Mouse (Mus musculus): ENCODE measurements around the gene Gja8.

Gja8 gene

DNA sequence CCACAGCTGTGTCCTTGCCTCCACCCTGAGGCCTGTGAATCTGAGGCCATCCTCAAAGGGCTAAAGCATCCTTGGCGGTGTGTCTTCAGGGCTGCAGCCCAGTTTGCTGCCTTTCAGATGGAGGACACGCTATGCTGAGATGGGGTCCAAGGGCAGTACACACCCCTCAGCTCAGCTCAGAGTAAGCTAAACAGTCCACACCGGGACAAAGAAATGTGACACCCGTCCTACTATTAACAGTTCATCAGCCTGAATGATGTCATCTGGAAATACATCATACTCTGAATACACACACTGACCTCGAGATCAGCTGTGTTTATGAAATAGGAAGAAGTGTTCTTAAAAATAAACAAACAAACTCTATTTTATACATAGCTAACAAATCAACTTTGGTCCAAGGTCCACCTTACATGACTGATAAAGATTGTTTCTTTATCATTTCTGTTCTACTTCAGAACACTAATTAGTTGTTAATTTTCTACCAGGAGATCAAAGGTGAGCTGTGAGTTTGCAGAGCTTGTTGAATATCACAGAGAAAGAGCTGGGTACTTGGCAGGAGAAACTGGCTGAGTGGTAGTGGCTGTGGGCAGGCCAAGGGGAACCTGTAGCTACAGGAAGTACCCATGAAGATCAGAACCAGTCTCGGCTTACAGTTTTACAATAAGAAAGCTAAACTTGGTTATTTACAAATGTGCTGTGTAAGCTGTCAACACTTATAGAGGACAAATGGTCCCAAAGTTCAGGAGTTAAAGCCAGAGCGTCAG lies 50.8 kb downstream of the Gja8 start:
- no peak for DNase-seq

DNA sequence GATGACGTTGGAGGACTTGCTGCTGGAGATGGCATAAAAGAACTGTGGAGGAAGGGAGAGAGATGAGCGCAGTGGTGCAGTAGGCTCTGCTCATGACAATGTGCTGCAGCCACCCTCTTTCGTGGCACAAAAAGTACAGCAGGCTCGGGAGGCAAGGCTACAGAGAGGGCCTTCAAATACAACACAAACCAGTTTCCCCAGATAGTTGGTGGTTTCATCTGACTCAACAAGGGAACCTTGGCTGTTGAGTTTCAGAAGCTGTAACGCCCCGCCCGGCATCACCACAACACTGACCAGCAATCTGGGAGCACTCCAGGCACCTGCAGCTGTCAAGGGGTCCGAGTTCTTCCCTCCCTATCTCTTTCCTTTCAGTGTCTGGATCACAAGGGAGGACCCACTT lies 53.3 kb downstream of the Gja8 start:
- no peak for DNase-seq

DNA sequence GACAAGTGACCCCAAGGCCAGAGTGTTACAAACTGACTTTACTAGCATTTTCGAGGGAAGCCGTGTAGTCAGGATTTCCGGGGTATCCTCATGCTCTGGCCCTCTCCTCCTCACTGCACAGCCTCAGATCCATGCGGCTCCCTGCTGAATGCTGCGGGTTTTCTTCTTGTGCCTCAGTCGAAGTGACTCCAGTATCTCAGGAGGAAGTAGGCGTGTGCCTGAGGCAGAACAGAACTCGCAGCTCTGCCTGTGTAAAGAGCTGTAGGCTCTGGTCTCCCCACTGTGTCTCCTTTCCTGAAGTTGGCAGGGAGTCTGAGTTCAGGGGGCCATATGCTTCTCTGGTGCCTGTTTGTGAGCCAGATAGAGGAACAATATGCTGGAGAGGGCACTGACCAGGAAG lies 54.8 kb downstream of the Gja8 start:
- no peak for DNase-seq

DNA sequence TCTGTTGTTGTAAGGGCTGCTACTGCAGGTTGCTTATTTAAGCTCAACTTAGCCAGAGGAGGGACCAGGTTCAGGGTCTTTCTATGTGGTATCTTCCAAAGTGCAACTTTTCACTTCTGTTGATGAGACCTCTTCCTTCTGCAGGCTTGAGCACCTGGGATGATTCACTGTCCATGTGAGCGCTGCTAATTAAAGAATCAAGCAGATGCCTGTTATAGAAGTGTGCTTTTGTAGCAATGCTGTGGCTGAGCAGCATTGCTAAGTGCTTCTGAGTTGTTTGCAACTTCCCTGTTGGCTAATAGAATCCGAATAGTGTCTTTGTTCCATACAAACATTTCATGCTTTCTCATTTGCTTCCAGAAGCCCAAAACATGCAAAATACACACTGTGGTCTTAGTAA lies 55.5 kb downstream of the Gja8 start:
- no peak for DNase-seq

DNA sequence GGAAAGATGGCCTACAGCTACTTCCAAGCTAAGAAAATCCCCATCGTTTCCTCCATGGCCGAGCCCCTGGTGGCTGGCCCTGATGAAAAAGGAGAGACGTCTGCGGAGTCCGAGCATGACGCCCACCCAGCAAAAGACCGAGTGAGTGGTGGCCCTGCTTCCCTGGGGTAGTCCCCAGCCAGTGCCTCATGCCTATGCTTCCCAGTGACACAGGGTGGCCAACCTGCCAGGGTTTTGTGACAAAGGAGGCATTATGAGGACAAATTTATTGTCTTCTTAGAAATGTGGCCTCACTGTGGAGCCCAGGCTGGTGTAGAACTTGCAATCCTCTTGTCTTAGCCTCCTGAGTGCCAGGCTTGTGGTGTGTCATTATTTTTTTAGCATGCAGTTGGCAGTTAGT lies 56.7 kb downstream of the Gja8 start:
- DNase-seq, result no peak

DNA sequence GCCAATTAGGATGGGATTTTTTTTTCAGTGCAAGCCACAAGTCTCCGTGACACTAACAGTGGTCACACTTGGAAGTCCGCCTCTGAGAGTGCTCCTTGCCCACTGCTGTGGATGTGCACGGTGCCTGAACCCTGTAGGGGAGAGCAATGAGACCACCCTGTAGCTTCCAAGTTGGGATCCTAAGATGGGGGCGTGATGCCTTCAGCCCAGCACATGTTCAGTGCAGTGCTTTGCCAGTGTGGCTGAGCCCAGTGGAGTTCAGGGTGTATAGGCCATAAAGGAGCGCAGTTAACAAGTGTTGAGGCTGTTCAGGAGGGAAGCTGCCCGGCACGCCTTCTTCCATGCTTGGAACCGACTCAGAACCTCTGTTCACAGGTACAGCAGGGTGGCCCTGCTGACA lies 57.3 kb downstream of the Gja8 start:
- DNase-seq, result no peak

DNA sequence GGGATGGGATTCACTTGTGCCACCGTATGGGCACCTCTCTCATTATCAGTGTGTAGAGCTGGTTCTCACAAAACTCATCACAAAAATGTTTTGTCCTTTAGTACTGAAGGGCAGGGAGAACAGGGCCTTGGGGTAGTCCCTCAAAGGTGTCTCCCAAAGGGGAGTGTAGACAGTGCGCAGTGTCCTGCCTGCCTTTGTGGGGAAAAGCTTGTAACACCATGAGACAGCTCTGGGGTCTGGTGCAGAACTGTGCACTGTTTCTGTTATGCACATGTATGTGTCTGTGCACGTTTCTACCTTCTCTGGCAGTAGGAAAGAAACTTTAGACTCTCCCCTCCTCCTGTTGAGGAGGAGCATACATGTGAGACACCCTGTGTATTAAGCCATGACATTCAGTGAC lies 58.0 kb downstream of the Gja8 start:
- no peak for DNase-seq

All from cerebellum, adult 11-12 months (tissue).